Mouse (Mus musculus) B cell, adult 2 months (primary cell): Measurements from ENCODE around the gene Trpm8.

Experiments
- DNase-seq, 2 experiments: peaks; one replicate each; pipeline ENCODE4 v3.0.0; 2022

Gene Trpm8

GRCm38 (mm10) chr1:88267489-88267888 lies 10.0 kb upstream of the Trpm8 start:
- no peak for DNase-seq

GRCm38 (mm10) chr1:88268070-88268469 lies 9.4 kb upstream of the Trpm8 start:
- DNase-seq = no peak

DNA sequence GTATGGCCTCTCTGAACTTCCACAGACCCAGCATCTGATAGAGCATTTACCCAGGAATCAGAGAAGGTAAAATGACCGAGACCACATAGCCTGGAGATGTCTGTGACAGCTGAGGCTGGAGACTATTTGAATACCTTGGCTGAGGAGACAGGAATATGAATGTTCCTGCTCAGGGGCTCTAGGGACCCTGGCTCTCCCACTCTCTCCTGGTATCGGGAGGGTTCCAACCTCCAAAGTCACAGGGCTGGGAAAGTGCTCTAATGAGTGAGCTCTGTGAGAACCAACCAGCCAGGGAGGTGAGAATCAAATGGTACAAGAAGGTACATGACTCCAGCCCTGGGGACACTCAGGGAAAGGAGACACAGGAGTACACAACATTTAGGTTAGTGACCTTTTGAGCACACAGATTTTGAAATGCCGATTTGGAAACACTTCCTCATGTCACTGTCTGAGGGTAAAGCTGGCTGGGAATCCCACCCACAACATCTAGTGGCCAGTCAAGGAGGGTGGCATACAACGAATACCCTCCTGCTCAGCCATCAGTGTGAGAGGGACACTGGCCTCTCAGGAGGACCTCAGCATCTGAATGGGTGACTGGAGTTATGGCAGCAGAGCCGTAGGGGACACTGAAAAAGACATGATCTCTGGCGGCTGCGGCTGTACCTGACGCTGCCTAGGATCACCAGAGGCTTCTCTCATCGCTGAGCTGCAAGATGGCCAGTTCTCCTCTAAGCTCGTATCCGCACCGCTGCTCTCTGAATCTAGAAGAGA lies 7.7 kb upstream of the Trpm8 start:
- no peak for DNase-seq

GRCm38 (mm10) chr1:88272851-88273250 lies 4.6 kb upstream of the Trpm8 start:
- DNase-seq = no peak

DNA sequence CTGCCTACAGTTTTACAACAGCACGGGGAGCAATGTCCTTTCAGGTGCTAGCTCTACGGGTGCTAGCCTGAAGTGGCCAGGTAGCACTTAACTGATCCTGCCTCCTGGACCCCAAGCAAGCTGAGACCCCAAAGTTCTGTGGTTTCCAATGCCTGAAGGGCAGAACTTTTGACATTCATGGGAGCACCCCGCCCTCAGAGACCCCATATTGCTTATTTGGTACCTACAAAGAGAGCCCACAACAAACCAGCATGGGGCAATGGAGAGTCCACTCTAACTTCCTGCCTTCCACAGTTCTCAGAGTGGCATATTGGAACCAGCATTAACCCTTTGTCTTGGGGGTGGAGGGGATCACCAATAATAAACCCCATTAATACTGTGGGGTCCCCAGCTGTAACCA lies 4.1 kb upstream of the Trpm8 start:
- DNase-seq = no peak

- DNase-seq = no peak
Measured at GRCm38 (mm10) chr1:88273832-88274231, 3.6 kb upstream of the Trpm8 start.

DNA sequence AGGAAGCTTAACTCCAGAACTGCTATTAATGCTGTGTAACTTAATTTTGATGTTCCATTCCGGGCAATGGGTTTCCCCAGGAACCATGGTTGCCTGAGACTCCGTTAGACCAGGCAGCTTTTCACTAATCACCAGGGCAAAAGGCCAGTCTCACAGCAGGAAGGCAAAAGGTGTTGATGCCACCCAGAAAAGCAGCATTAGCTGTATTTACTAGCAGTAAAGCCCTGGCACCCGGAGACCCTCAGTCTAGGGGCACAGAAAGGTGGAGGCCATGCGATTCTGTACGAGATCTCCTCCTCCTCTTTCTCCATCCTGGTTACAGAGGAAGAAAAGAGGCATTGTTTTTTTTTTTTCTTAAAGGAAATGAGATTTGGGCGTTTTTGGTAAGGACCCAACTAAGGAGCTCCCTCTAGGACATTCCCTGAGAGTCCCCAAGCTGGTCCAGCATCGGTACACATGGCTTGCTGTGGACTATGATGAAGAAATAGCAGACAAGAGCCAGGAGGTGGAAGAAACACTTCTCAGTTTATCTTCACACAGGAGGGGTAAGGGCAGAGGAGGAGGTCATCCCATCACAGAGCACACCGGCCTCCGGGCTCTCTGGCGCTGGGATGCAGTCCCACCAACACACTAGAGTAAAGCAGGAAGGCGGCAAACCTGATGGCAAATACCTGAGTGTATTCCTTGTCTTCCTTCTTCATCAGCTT lies 2.9 kb upstream of the Trpm8 start:
- no peak for DNase-seq

GRCm38 (mm10) chr1:88275078-88275680 lies 2.3 kb upstream of the Trpm8 start:
- DNase-seq = no peak

- DNase-seq = no peak
Measured at GRCm38 (mm10) chr1:88275698-88276523, 1.6 kb upstream of the Trpm8 start.

DNA sequence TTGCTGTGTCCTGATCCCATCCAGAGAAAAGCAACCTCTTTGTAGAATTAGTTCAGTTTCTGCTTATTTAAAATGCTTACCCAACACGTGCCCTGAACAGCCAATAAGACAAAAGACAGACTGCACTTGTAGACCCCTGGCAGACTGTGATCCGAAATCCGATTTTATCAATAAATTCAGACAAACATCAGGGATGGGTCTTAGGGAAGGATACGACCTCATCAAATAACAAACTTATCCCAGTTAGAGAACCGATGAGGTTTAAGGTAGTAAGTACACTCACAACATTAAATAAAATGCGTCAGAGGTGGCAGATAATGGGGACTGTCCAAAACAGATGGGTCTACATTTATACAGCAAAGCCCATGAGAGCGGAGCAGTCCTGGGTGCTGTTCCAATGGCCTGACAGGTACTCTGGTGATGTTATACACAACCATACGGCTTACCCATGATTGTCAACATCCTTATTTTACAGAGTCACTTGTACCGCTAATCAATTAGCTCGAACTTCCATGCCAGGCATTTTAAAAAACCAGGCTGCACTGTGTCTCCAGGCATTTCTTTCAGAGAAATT lies 850 bp upstream of the Trpm8 start:
- DNase-seq = peak in 1 of 2 experiments; percentile 49

GRCm38 (mm10) chr1:88277818-88278511 lies 504 bp downstream of the Trpm8 start:
- no peak for DNase-seq

- DNase-seq = no peak
Measured at GRCm38 (mm10) chr1:88279111-88280005, 1.9 kb downstream of the Trpm8 start.

- no peak for DNase-seq
Measured at GRCm38 (mm10) chr1:88280006-88280690, 2.7 kb downstream of the Trpm8 start.

GRCm38 (mm10) chr1:88282301-88282700 lies 4.8 kb downstream of the Trpm8 start:
- DNase-seq = no peak

GRCm38 (mm10) chr1:88283376-88284227 lies 6.1 kb downstream of the Trpm8 start:
- DNase-seq = peak in 1 of 2 experiments; percentile 29

DNA sequence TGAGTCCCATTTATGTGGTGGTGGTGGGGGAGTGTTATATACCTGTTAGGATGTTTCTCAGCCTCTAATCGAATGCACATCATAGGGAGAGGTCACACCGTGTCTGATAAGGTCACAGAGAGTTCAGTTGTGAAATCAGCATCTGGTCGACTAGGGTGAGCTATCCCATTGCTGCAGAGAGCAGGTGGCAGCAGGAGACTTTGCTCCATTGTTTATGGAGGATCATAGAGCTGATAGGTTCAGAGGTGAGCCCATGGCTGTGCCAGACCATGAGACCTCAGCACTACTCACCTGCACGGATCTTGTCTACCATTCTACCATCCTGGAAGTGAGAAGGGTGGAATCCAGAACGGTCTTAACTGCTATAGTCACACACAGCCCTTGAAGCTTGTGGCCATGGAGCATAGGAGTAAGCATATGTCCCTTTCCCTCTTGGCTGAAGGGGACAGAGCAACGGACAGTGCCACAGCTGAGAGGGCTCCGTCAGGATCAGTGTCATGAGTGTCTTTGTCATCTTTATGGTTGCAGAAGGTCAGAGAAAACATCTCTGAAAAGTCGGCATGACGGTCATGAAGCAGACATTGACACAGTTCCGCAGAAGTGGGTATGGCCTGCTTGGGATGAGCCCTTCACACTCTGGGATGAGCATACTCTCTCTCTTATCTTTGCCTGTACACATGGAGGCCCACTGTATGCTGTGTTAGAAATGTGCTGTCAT lies 6.9 kb downstream of the Trpm8 start:
- DNase-seq = no peak

GRCm38 (mm10) chr1:88284946-88285320 lies 7.5 kb downstream of the Trpm8 start:
- peak in 1 of 2 experiments; percentile 34 for DNase-seq

GRCm38 (mm10) chr1:88285652-88286051 lies 8.2 kb downstream of the Trpm8 start:
- DNase-seq = no peak
